30 mouse cellular contexts compared by ENCODE assay signal in genomic region chr16:7654451-7654850, GRCm38 (mm10).
DNase-seq lines count a peak whose midpoint lies in the region; ATAC-seq and TF ChIP-seq lines count a peak whose summit lies in the region.
"Had no signal": no experiment of that assay in that cellular context is flagged by ENCODE, and none has a peak within 500 bp of the region (broad histone marks: within the 10 kb centered on the region; RNA-seq: fewer than 3 reads in every experiment).

No protein-coding gene starts in this region.

- ATAC-seq in heart, embryonic 12.5 days (ENCODE audit: insufficient number of reproducible peaks, low FRiP score): no peak
- ATAC-seq: forebrain, embryonic 15.5 days; hindbrain, postnatal 0 days; inflammation-experienced regulatory T-cells, adult 6 months; intestine, embryonic 16.5 days; Patski had no signal

- H3K9me3 ChIP-seq in heart, embryonic 12.5 days (replicated peaks): no peaks in the 10 kb centered on the region
- H3K9me3 ChIP-seq: embryonic facial prominence, embryonic 10.5 days; embryonic facial prominence, embryonic 13.5 days; forebrain, embryonic 12.5 days; forebrain, embryonic 15.5 days; heart, embryonic 10.5 days; heart, embryonic 15.5 days had no signal

- 83% methylated on average over 6 of the region's 6 CpGs for WGBS in heart, embryonic 12.5 days
- WGBS in lung, adult 2 months: 78% methylated on average over 6 of the region's 6 CpGs

- no peak for TF ChIP-seq CTCF in lung, adult 2 months (IDR thresholded peaks at IDR 0.05; ENCODE audit: insufficient read depth, low read length)

- no peak overlapping the region for H3K4me2 ChIP-seq in heart, embryonic 12.5 days
- H3K4me2 ChIP-seq: embryonic facial prominence, embryonic 13.5 days; forebrain, embryonic 12.5 days; forebrain, embryonic 15.5 days; heart, embryonic 15.5 days; hindbrain, embryonic 14.5 days had no signal

- no peaks in the 10 kb centered on the region for H3K4me1 ChIP-seq in heart, embryonic 12.5 days (replicated peaks)
- H3K4me1 ChIP-seq in lung, adult 2 months (ENCODE audit: control insufficient read depth, insufficient read depth, low read length): no peaks in the 10 kb centered on the region
- H3K4me1 ChIP-seq: embryonic facial prominence, embryonic 13.5 days; heart, embryonic 10.5 days; heart, embryonic 15.5 days had no signal

- no peak overlapping the region for H3K27ac ChIP-seq in heart, embryonic 12.5 days (ENCODE audit: poor library complexity, severe bottlenecking)
- H3K27ac ChIP-seq: embryonic facial prominence, embryonic 10.5 days; embryonic facial prominence, embryonic 13.5 days; forebrain, embryonic 12.5 days; forebrain, embryonic 15.5 days; heart, embryonic 10.5 days; heart, embryonic 15.5 days; hindbrain, embryonic 14.5 days; hindbrain, postnatal 0 days had no signal

- intact Hi-C loops in heart, postnatal 36 days (cut with DNase I): no loop called here

- H3K9ac ChIP-seq in heart, embryonic 12.5 days: no peak overlapping the region
- H3K9ac ChIP-seq: embryonic facial prominence, embryonic 13.5 days; forebrain, embryonic 12.5 days; forebrain, embryonic 15.5 days; heart, embryonic 15.5 days; hindbrain, embryonic 14.5 days had no signal

- H3K36me3 ChIP-seq in heart, embryonic 12.5 days: no peaks in the 10 kb centered on the region
- H3K36me3 ChIP-seq: embryonic facial prominence, embryonic 10.5 days; embryonic facial prominence, embryonic 13.5 days; forebrain, embryonic 12.5 days; forebrain, embryonic 15.5 days; G1E; heart, embryonic 10.5 days; heart, embryonic 15.5 days had no signal

- H3K4me3 ChIP-seq in heart, embryonic 12.5 days: no peak overlapping the region
- H3K4me3 ChIP-seq in lung, adult 2 months (replicated peaks; ENCODE audit: extremely low read depth, low read depth, low read length): no peak overlapping the region
- H3K4me3 ChIP-seq: embryonic facial prominence, embryonic 10.5 days; embryonic facial prominence, embryonic 13.5 days; erythroblast, embryonic 14.5 days; forebrain, embryonic 12.5 days; forebrain, embryonic 15.5 days; heart, embryonic 10.5 days; heart, embryonic 15.5 days had no signal

- TF ChIP-seq POLR2A in lung, adult 2 months (IDR thresholded peaks at IDR 0.05; ENCODE audit: borderline replicate concordance, extremely low read depth, low read depth, low read length): no peak

- no peaks in the 10 kb centered on the region for H3K27me3 ChIP-seq in heart, embryonic 12.5 days (replicated peaks)
- H3K27me3 ChIP-seq: CH12.LX; embryonic facial prominence, embryonic 13.5 days; forebrain, embryonic 12.5 days; forebrain, embryonic 15.5 days; heart, embryonic 15.5 days; Patski had no signal

- peak; percentile 4 to 9 for DNase-seq in heart, adult 18-20 months
- DNase-seq in heart, postnatal 4 days: peak; percentile 55
- no peak for DNase-seq in heart, postnatal 36 days
- peak; percentile 5 to 6 for DNase-seq in lung, adult 18-20 months
- no peak for DNase-seq in lung, adult 2 months
- DNase-seq in lung, postnatal 36 days: peak; percentile 6
- DNase-seq in adrenal gland, postnatal 36 days: no peak
- DNase-seq: adrenal gland, postnatal 10 days; B cell, adult 2 months; cerebellum, adult 11-12 months; cerebellum, adult 8-10 months; cerebellum, postnatal 10 days; cerebellum, postnatal 36 days; embryo, embryonic 11 days; gastrocnemius, postnatal 25 days had no signal

Comparison
In these comparisons a context has a peak if more than half of its experiments do, and no peak if none do; other contexts are left out.
1. DNase-seq: peak in heart, adult 18-20 months (2 of 2), heart, postnatal 4 days (single experiment), lung, adult 18-20 months (2 of 2) and lung, postnatal 36 days (single experiment); none in heart, postnatal 36 days (0 of 2), lung, adult 2 months (single experiment) and adrenal gland, postnatal 36 days (0 of 2).